Mouse (Mus musculus) lung, postnatal 14 days (tissue): Measurements from ENCODE around the gene Ccl8.
A peak's percentile ranks its signal among the peaks of the same experiment; 100 is the strongest.

ENCODE experiments used
- DNase-seq: peaks from one replicate; pipeline ENCODE4 v3.0.0; 2021

Gene Ccl8

DNA sequence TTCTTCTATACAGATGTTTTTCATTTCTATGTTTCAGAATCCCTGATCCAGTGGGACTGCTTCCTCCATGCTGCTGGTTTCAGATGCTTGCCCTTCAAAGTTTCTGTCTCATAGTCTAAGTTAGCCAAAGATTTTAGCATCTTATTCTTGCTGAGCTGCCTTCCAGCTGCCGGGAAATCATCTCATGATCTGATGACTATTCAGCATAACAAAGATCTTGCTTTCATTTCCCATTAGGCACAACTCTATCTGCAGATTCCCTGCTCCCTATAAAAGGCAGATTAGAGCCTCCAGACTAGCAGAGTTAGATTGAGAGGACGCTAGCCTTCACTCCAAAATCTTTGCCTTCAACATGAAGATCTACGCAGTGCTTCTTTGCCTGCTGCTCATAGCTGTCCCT lies at the start of gene Ccl8:
Ccl8 (plus strand) TSS at position 301 of the 400 bp plus-strand sequence.
- DNase-seq: no peak

DNA sequence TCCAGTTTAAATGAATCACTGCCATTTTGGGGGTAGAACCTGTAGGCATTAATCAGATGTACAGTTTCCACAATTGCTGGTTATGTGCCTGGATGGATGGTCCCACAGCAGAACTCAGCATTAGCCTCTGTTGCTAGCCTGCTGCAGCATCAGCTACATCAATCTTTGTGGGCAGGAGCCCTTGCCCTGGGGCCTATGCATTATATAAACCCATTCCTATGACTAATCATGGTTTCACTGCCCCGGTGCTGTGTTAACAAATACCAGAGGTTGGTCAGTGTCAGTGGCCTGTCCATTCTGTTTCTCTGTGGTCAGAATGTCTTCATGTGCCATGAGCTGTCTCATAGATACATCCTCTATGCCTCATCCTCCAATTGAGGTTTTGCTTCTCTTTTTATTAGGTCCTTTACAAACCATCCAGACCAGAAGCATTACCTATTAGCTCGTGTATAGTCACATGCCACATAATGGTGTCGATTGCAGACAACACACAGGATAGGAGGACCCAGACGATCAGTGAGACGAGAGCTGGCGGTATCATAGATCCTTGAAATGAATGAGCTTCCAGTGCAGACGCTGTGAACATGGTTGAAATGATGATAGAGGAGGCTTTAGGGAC lies 47.9 kb upstream of the Ccl8 start:
- DNase-seq: no peak

DNA sequence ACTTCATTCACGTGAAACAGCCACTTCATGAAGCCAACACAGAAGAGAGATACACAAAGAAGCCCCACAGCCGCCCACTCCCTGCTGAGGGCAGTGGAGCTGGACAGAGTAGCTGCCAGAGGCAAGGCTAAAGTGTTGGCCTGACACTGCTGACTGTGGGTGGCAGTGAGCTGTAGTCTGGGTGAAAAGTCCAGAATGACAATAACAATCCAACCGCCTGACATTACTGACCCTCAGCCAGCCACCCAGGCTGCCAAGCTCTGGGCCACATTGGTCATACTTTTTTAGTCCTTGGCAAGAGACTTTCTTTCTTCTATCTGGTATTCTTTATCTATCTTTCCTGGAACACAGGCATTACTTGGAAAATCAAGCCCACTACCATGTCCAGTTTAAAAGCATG lies 43.9 kb upstream of the Ccl8 start:
- no peak for DNase-seq

DNA sequence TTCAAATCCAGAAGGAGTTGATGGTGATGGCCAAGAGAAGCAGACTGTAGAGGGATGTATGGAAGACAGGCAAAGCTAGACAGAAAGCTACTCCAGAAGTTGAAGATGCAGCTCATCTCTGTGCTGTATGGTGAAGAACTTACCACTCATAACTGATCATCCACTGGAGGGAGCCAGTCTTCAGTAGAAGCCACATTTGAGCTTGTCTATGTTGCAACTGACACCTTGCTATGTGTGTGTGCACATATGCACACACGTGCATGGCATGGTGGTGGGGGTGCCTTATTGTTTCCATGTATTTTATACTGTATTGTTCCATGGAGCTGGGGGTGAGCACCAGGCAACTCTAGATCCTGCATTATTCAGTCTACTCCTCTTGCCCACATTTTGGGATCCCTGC lies 42.6 kb upstream of the Ccl8 start:
- no peak for DNase-seq

DNA sequence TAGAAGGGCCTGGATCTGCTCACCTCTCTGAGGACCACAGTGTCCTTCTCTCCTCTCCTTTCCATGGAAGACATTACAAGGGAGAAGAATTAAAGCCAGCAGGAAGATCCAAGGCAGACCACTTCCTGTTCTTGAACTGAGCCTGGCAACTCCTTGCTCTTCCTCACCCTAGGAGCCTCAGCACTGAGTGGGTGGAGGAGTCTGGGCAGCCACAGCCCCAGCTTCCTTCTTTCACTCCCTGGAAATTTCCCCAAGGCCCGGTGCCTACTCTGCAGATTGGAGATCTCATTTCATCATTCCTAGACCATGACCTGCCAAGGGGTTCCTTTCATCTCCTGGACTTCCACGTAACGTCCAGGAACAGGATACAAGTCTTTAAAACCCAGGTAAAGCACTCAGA lies 42.0 kb upstream of the Ccl8 start:
- no peak for DNase-seq

DNA sequence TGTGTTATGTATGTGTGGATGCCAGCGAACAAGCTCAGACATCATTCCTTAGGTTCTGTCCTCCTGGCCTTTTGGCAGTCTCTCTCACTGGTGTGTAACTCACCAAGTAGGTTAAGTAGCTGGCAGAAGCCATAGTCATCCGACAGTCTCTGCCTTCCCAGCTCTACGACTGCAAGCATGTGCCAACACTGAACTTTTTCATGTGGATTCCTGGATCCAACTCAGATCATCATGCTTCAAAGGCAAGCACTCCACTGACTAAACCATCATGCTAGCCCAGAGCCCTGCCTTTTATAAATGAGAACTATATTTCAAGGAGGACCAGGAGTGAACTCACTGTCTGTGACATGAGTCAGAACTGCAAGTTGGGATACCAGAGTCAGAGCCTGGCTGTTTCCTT lies 41.3 kb upstream of the Ccl8 start:
- DNase-seq: no peak

DNA sequence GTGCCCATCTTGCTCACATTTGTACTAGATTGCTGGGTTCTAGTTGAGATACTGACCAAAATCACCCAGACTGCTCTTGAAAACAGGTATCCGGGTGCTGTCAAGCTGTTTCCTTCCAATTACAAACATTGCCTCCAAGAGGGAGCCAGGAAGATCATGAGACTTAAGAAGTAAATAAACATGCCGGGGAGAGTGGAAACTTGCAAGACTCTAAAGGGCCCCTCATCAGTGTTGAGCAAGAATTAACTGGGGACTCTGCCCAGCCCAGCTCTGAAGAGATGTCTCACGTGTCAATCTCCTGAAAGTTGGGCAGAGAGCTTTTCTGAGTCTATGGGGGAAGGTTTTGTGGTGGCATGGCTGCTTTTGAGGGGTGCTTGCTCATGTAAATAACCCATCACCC lies 38.0 kb upstream of the Ccl8 start:
- DNase-seq: no peak

DNA sequence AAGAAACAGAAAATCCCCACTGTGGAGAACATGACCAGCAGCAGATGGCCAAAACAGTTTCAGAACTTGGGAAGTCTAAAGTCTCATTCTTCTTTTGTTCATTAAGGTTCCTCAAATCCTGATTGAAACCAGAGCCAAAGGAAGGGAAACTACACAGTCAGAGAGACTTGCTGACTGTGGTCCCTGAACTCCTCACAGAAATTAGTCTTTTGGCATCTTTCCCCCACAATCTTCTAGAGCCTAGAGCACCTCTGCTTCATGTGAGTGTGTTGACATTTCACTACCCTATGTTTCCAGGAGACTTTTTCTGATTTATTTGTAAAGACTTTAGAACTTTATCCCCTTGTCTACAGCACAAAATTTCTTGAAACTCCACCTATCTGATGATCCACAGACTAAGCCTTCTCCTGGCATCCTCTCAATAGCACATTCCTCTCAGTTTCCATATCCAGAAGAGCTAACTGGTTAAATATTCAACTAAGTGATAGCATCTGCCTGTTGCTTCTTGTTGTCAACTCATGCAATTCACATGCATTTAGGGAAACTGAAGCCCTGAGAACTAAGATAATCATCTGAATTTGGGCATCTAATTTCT lies 36.8 kb upstream of the Ccl8 start:
- no peak for DNase-seq

DNA sequence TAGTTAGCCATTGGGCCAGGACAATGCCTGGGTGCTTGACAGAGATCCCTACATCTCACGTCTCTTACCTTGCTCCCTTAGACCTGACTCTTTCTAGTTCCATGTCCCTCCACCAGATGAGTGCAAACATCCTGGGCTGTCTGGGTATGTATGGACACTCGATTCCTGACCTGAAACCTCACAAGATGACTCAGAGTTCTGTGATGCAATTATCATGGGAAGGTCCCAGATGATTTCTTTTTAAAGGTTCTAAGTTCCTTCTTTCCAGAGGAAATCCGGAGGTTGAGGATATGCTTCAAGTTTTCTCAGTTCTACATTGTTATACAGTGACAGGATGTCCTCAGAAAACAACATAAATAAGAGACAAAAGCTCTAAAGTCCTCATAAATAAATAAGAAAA lies 34.1 kb upstream of the Ccl8 start:
- no peak for DNase-seq

DNA sequence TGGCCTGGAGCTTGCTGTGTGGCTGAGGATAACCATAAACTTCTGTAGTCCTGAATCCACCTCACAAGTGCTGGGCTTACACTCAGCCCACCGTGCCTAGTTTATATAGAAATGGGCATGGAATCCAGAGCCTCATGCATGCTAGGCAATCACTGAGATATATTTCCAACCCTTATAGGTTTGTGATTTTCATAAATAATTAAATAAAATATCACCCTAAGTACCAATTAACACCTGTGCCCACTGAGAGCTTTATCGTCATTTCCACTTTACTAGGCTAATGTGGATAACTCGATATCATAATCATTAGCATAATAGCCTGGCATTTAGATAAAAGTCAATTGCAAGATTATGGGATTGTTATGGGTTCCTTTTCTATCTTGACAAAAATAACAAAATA lies 30.6 kb upstream of the Ccl8 start:
- no peak for DNase-seq

DNA sequence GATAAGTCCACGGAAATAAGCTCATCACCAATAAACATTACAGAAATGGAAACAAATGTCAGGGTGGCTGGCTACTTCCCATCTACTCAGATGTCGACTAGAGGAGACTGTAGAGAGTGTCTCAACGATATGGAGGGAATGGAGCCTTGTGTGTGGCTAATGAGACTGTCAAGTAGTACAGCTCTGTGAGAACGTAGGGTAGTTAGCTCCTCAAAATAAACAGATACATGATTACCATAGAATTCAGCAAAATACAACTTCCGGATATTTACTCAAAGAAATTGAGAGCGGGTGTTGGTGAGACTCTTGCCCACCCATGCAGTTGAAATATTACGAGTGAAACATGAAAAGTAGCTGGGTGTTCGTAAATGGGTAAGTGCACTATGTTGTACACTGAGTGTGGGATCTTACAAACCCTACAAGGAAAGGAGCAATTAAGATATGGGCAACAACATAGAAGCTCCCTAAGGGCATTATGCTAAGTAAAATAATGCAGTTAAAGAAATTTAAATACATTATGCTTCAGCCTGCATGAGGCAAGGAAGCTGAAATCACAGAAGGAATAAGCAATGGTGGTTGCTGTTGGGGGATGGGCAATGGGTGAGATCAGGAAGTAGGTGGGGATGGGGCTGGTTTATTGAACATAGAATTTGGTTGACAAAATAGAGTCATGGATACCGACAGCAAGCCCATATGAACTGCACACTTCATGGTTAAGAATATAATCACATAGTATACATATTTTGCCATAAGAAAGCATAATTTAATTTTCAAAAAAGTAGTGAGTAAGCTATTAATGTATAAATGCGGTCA lies 15.3 kb upstream of the Ccl8 start:
- no peak for DNase-seq

DNA sequence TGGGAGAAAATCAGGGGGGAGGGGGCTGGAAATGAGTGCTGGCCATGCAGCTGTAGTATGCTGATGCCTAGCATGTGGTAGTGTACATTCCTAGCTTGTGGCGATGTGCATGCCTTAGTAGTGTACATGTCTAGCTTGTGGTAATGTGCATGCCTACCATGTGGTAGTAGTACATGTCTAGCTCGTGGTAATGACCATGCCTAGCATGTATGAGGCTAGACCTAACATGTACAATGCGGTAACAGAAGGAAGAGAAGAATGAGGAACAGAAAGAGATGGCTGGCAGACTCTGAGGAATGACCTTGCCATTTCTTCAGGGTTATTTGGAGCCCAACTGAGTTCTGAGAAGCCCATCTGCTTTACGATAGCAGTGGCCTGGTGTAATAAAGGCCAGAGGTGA lies 13.9 kb upstream of the Ccl8 start:
- DNase-seq: no peak

DNA sequence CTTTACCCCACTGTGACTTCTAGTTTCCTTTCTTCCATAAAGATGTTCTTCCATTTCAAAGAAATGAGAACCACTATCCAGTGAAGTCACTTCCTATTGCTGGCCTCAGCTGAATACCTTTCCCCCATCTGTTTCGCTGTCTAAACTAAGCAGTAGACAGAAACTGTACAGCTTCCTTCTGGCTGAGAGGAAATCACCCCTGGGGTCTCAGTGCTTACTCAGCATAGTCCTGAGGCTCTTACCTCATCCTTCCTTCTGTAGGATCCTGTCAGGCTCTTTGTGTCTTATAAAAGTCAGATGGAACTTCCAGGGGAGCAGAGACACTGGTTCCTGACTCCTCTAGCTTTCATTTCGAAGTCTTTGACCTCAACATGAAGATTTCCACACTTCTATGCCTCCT lies 13.5 kb upstream of the Ccl8 start, which contains the start of gene Ccl12:
Ccl12 (plus strand) TSS at position 317 of the 400 bp plus-strand sequence.
- DNase-seq: no peak

DNA sequence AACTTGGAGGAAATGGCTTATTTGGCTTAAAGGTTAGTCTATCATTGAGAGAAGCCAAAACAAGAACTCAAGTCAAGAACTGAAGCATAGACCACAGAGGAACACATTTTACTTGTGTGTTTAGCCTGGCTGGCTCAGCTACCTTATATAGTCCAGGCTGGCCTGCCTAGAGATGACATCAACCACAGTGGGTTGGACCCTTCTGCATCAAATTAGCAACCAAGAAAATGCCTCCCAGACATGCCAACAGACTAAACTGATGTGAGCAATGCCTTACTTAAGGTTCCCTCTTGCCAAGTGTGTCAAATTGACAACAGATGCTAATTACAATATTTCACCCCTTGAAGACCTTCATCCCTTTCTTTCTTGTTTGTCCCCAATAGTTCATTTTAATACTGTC lies 5.4 kb upstream of the Ccl8 start:
- DNase-seq: no peak

DNA sequence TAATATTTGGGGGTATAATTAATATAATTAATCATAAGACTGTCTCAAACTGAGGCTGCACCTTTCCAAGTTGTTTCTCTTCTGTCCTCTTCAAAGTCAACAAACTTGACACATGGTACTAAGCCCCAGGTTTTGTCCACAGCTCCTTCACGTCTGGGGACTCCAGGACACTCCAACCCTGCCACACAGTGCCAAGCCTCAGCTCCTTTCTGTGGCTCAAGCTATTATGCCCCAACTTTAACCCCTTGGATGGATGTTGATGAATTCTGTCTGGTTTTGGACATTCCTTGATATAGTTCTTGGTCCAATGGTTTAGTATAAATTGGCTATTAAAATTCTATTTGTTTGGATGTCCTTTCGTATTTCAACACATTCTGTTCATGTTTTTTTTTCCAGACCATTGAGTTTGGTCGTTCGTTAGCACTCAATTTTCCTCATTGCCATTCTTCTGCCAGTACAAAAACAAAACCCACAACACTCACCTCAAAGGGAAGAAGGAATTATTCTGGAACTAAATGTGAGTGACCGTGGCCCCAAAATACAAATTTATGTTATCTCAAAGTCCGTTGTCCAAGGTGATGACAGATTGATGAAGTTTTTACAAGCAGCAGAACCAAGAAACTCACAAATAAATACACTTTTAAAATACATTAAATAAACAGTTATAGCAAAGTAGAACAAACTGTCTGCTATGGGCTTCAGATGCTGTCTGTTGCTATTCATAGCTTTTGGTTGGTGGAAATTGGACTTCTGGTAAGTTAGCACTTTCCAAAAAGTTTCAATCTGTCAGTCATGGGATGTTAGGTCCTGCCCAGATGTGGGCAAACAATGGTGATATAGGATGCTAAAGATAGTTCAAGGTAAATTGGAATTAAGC lies 4.4 kb upstream of the Ccl8 start:
- no peak for DNase-seq

DNA sequence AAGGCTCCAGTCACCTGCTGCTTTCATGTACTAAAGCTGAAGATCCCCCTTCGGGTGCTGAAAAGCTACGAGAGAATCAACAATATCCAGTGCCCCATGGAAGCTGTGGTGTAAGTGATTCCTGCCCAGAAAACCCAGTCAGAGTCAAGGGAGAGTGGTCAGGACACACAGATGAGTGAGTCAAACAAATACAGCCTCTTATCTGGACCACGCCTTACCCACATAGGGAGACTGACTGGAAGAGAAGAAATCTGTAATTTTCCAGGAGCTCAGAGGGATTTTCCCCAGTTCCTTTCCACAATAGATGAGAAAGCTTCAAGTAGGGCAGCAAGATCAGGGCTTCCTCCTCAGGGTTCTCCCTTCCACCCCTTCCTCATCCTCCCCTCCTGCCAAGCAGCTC lies 1.1 kb downstream of the Ccl8 start:
- no peak for DNase-seq

DNA sequence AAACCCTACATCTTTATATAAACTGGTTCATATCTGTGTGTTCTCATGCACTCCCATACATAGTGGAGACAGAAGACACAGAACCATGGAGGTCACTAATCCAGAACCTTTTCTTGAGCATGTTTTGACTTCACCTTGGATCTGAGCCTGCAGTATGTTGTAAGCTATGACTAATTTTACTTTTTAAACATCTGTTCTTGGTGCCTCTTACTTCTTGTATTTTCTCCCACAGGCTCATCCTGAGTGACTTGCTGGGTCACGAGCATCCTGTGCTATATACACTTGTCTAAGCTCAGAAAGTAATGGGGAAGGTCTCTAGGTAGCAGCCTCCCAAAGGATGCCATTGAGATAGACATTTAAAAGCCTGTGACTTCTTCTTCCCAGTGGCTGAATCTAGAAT lies 18.0 kb downstream of the Ccl8 start:
- no peak for DNase-seq

DNA sequence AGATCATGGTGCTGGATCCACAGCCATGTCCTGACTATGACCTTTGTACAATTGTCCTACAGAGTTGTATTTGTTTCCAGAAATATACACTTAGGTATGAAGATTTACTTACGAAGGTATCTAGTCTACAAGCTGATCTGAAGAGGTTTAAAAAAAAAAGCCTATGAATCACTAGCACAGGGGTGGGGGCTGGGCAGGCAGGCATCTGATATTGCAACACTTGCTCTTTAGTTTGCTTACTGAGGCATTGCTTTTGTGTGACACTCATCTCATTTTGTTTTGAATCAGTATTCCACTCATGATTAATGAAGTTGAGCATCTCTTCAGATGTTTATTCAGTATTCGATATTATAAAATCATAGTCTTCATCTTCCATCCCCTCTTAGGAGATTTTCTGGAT lies 21.2 kb downstream of the Ccl8 start:
- DNase-seq: peak; percentile 11

DNA sequence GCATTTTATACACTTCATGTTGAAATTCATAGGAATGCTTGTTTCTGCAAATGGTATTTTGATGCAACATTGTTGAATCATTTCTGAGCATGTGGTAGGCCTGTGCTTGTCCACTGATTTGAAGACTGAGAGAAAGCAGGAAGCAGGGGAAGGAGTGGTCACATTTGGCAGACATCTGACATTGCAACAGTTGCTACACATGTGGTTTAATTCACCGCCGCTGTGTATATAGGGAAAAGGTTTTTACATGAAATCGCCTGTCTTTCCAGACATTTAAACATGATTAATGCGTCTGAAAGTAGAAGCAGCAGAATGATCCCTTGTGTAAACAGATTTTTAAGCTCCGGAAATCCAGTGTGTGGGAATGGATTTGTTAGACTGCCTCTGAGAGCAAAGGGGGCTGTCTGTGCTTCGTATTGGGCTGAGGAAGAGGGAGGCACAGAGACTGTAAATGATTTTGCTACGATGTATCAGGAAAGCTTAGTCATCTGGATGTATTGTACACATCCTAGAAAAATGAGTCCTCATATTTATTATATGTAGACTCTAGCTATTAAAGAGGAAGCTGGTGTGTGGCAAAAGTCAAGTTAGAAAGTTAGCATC lies 24.6 kb downstream of the Ccl8 start:
- DNase-seq: peak; percentile 27

DNA sequence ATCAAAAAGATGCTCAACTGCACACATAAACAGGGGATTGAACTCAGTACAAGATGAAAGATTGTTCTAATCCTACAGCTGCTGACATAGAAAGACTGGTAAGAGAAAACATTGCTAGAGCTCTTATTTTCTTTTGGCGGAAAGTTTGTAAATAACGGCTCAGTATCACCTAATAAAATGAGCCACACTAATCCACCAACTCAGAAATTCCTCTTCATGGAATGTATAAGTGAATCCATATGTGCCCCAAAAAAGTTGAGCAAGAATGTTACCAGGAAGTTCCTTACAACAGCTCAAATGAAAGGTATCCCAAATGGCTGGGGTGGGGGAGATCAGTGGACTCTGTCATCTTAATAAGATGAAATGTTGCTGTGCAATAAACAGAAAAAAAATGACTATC lies 44.1 kb downstream of the Ccl8 start:
- no peak for DNase-seq

DNA sequence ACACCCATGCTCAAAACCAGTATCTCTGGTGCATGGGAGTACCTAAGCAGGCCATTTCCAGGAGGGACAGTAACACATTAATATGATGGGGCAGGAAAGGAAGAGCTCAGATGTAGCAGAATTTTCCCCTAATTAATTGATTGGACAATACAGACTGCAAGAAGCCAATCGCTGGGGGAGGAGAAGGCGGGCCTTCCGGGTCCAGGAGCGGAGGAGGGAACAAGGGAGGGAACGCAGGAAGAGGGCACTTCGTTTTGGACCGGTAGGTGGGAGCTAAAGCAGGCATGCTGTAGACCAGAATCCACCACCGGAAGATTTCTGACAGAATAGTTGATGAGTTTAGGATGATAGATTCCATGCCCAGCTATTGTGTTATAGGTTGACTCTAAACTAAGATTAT lies 48.3 kb downstream of the Ccl8 start:
- no peak for DNase-seq
